Mouse (Mus musculus): ENCODE measurements around the gene Zfp114. TPM values are rescaled to one million over a fixed set of nuclear protein-coding genes. Genes with fewer than 3 reads are reported as not detected.

Gene Zfp114
- polyA plus RNA-seq, 1 experiment from 2014 or later: 8.2 TPM

DNA sequence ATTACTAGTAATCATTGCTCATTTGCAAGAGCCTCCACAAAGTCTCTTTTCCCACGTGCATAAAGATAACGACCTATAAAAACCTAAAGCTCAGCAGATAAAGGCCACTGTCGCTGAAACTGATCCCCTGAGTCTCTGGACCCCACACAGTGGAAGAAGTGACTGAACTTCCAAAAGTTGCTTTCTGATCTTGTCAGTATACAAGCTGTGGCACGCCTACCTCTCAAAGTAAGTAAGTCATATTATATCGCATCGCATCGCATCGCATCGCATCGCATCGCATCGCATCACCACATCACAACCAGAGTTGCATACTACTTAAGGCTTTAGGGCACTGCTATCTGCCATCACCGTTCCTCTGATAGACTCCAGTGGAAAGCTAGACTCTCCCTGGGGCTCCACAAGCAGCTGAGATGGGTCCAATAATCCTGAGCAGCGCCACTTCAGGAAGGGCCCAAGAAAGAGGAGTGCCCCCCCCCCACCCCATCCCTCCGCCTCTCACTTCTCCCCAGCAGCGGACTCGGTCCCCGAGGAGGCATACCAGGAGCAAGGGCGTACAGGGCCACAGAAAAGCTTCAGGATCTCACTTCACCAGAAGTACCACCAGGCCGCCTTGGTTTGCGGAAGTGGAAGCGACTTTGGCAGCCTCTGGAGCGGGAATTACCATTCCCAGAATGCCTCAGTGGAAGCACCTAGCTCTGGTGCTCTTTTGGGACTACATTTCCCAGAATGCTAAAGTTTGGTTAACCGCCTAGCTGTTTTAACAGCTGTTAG, 32.8 kb downstream of the Zfp114 start:
- no peaks in the 10 kb centered on the region for H3K27me3 ChIP-seq (ENCODE audit: insufficient read depth, low read length)
- H3K9me3 ChIP-seq (ENCODE audit: low read depth, low read length): no peaks in the 10 kb centered on the region
- DNase-seq: peak; percentile 94
- no peaks in the 10 kb centered on the region for H3K4me1 ChIP-seq (ENCODE audit: insufficient read depth)
- peak overlapping the region; percentile 87 for H3K27ac ChIP-seq (ENCODE audit: low read depth)
- peak overlapping the region; percentile 68 for H3K4me2 ChIP-seq
- peak overlapping the region; percentile 64 for H3K4me3 ChIP-seq (ENCODE audit: low read depth, low read length)
- WGBS: 15% methylated on average over 24 of the region's 24 CpGs
- ATAC-seq (ENCODE audit: insufficient read depth): peak; percentile 94
- H3K36me3 ChIP-seq (ENCODE audit: insufficient read depth): peaks cover 15% of the 10 kb centered on the region; the same call in 1 of the 2 replicates
- TF ChIP-seq CTCF (IDR thresholded peaks at IDR 0.05; ENCODE audit: low read depth): no peak
- peak overlapping the region; percentile 90 for H3K9ac ChIP-seq

DNA sequence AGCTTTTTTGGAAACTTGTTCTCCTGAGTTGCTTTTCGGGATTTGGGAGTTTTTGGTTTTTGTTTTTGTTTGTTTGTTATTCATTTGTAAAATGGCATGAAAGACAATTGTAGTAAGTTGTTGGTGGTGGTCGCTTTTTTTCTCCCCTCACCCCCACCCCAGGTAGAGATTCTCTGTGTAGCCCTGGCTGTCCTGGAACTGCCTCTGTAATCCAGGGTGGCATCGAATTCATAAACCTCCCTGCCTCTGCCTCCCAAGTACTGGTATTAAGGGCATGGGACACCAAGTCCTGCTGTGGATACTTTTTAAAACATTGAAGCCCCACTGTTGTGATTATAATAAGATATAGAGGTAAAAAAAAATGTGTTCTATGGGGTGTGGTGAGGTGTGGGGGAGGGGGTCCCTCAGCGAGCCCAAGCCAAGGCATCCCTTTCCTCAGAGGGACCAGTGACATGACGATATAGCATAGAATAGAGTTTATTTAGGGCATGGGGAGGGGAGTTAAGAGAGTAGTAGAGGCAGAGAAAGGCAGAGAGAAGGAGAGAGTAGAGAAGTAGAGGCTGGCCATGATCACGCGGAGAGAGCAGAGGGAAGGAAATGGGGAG, 33.5 kb downstream of the Zfp114 start:
- Histone ChIP-seq H3K4me2 (peak overlapping the region; percentile 68), H3K27me3 (ENCODE audit: insufficient read depth, low read length) (no peaks in the 10 kb centered on the region), H3K9ac (no peak overlapping the region), H3K27ac (ENCODE audit: low read depth) (no peak overlapping the region), H3K9me3 (ENCODE audit: low read depth, low read length) (no peaks in the 10 kb centered on the region), H3K4me3 (ENCODE audit: low read depth, low read length) (peak overlapping the region; percentile 64), H3K4me1 (ENCODE audit: insufficient read depth) (no peaks in the 10 kb centered on the region), H3K36me3 (ENCODE audit: insufficient read depth) (peaks cover 11% of the 10 kb centered on the region; the same call in 1 of the 2 replicates)
- TF ChIP-seq CTCF (IDR thresholded peaks at IDR 0.05; ENCODE audit: low read depth): no peak
- DNase-seq (no peak), ATAC-seq (ENCODE audit: insufficient read depth) (peak; percentile 58)
- WGBS: 65% methylated on average over 7 of the region's 7 CpGs

DNA sequence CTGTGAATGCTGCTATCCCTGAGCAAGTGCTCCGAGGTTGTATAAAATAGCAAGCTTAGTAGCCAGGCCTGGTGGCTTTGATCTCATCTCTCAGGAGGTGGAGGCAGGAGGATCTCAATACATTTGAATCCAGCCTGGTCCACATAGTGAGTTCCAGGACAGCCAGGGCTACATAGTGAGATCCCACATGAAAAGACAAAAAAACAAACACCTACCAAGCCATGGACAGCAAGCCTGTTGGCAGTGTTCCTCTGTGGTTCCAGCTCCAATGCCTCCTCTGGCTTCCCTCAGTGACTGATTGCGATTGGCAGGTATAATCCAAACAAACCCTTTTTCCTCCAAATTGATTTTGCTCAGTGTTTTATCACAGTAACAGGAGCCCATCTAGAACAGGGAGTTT, 35.4 kb downstream of the Zfp114 start:
- WGBS: 73% methylated on average over 2 of the region's 2 CpGs
- H3K27me3 ChIP-seq (ENCODE audit: insufficient read depth, low read length): no peaks in the 10 kb centered on the region
- DNase-seq (no peak), ATAC-seq (ENCODE audit: insufficient read depth) (no peak)
- no peak overlapping the region for H3K9ac ChIP-seq
- 0 out of 2 replicates have a peak, but pooled peaks cover 1% of the 10 kb centered on the region for H3K36me3 ChIP-seq (ENCODE audit: insufficient read depth)
- no peak overlapping the region for H3K27ac ChIP-seq (ENCODE audit: low read depth)
- H3K4me2 ChIP-seq: no peak overlapping the region
- no peak for TF ChIP-seq CTCF (IDR thresholded peaks at IDR 0.05; ENCODE audit: low read depth)
- H3K9me3 ChIP-seq (ENCODE audit: low read depth, low read length): no peaks in the 10 kb centered on the region
- H3K4me1 ChIP-seq (ENCODE audit: insufficient read depth): no peaks in the 10 kb centered on the region
- H3K4me3 ChIP-seq (ENCODE audit: low read depth, low read length): no peak overlapping the region

DNA sequence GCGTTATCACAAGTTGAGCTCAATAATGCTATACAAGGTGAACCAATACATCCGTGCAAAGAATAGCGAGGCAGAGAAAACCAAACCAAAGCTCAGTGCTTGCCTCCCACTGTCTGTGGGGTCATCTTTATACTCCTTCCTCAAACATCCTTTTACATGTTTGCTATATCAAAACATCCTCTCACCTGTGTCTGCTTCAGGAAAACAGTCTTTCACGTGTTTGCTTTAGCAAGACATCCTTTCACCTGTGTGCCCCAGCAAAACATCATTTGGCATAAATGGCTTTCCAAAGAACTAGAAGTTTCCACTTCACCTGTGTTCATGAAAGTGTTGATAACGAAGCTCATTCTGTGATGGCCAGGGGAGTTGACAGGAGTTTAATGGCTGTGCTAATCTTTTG, 36.5 kb downstream of the Zfp114 start, which contains the start of gene Zfp111:
Zfp111 (minus strand) TSS at position 101 of the 400 bp plus-strand sequence.
- H3K27me3 ChIP-seq (ENCODE audit: insufficient read depth, low read length): no peaks in the 10 kb centered on the region
- no peaks in the 10 kb centered on the region for H3K4me1 ChIP-seq (ENCODE audit: insufficient read depth)
- no peak within 1 kb of the TSS for H3K4me2 ChIP-seq
- 76% methylated on average over 5 of the region's 5 CpGs for WGBS
- no peak within 1 kb of the TSS for H3K4me3 ChIP-seq (ENCODE audit: low read depth, low read length)
- no peaks in the 10 kb centered on the region for H3K36me3 ChIP-seq (ENCODE audit: insufficient read depth)
- H3K9ac ChIP-seq: no peak within 1 kb of the TSS
- H3K27ac ChIP-seq (ENCODE audit: low read depth): no peak within 1 kb of the TSS
- H3K9me3 ChIP-seq (ENCODE audit: low read depth, low read length): no peaks in the 10 kb centered on the region
- ATAC-seq (ENCODE audit: insufficient read depth) (no peak), DNase-seq (no peak)
- TF ChIP-seq CTCF (IDR thresholded peaks at IDR 0.05; ENCODE audit: low read depth): no peak

Other genes with a start within 250 kb of the Zfp114 start
- gene Vmn1r179, start 248.1 kb upstream of the Zfp114 start, polyA plus RNA-seq (2014; fragmentation: Nextera tagmentation; extraction: Ambion mirVana): not detected in 2 replicates
- gene Vmn1r180, start 224.4 kb upstream of the Zfp114 start, polyA plus RNA-seq (2014; fragmentation: Nextera tagmentation; extraction: Ambion mirVana): not detected in 2 replicates
- gene Vmn1r181, start 200.4 kb upstream of the Zfp114 start, polyA plus RNA-seq (2014; fragmentation: Nextera tagmentation; extraction: Ambion mirVana): not detected in 2 replicates
- gene V1rd19, start 173.4 kb upstream of the Zfp114 start, polyA plus RNA-seq (2014; fragmentation: Nextera tagmentation; extraction: Ambion mirVana): not detected in 2 replicates
- gene Vmn1r183, start 121.8 kb upstream of the Zfp114 start, polyA plus RNA-seq (2014; fragmentation: Nextera tagmentation; extraction: Ambion mirVana): not detected in 2 replicates
- gene Zfp180, start 93.1 kb upstream of the Zfp114 start, polyA plus RNA-seq (2014; fragmentation: Nextera tagmentation; extraction: Ambion mirVana): 22.8 and 27.2 TPM in 2 replicates
- 3.9 and 4.5 TPM in 2 replicates for gene Zfp112, start 62.7 kb upstream of the Zfp114 start, polyA plus RNA-seq (2014; fragmentation: Nextera tagmentation; extraction: Ambion mirVana)
- gene Zfp235, start 40.9 kb upstream of the Zfp114 start, polyA plus RNA-seq (2014; fragmentation: Nextera tagmentation; extraction: Ambion mirVana): 16.6 TPM in 2 replicates
- gene Zfp111, start 36.4 kb downstream of the Zfp114 start, polyA plus RNA-seq (2014; fragmentation: Nextera tagmentation; extraction: Ambion mirVana): 13.1 and 15.6 TPM in 2 replicates
- gene Zfp109, start 62.5 kb downstream of the Zfp114 start, polyA plus RNA-seq (2014; fragmentation: Nextera tagmentation; extraction: Ambion mirVana): 4.3 and 4.8 TPM in 2 replicates
- gene Zfp108, start 79.7 kb downstream of the Zfp114 start, polyA plus RNA-seq (2014; fragmentation: Nextera tagmentation; extraction: Ambion mirVana): 3.3 and 4.7 TPM in 2 replicates
- gene Zfp93, start 95.4 kb downstream of the Zfp114 start, polyA plus RNA-seq (2014; fragmentation: Nextera tagmentation; extraction: Ambion mirVana): 8.4 and 8.6 TPM in 2 replicates
- 32.1 and 32.4 TPM in 2 replicates for gene Zfp61, start 126.2 kb downstream of the Zfp114 start, polyA plus RNA-seq (2014; fragmentation: Nextera tagmentation; extraction: Ambion mirVana)
- gene Zfp94, start 141.6 kb downstream of the Zfp114 start, polyA plus RNA-seq (2014; fragmentation: Nextera tagmentation; extraction: Ambion mirVana): 8.6 and 9.8 TPM in 2 replicates
- not detected in 2 replicates for gene Tescl, start 158.9 kb downstream of the Zfp114 start, polyA plus RNA-seq (2014; fragmentation: Nextera tagmentation; extraction: Ambion mirVana)
- not detected in 2 replicates for gene Lypd5, start 174.1 kb downstream of the Zfp114 start, polyA plus RNA-seq (2014; fragmentation: Nextera tagmentation; extraction: Ambion mirVana)
- 1.6 and 1.7 TPM in 2 replicates for gene Kcnn4, start 195.2 kb downstream of the Zfp114 start, polyA plus RNA-seq (2014; fragmentation: Nextera tagmentation; extraction: Ambion mirVana)
- 21.5 and 24.5 TPM in 2 replicates for gene Smg9, start 224.6 kb downstream of the Zfp114 start, polyA plus RNA-seq (2014; fragmentation: Nextera tagmentation; extraction: Ambion mirVana)